Mouse (Mus musculus): ENCODE measurements around the gene Tdrkh. TPM values are rescaled to one million over a fixed set of nuclear protein-coding genes. Genes with fewer than 3 reads are reported as not detected.

Gene Tdrkh
- polyA plus RNA-seq, 1 experiment from 2014 or later, result 55.5 TPM

DNA sequence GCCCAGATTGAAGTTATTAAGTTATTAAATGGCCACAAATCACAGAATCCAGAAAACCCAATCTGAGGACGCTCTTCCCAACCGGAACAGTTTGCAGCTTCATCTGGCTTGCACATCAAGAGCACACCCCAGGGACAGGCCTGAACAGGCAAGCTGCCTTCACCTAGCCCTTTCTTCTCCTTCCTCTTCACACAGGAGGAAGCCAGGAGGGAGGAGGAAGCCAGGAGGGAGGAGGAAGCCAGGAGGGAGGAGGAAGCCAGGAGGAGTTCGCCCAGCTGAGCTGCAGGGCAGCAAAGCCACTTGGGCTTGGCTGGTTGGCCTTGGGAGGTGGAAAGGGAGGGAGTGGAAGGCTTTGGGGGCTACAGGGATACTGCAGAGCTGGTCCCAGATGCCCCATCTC lies 55.9 kb downstream of the Tdrkh start:
- Histone ChIP-seq H3K27ac (no peak overlapping the region), H3K4me1 (peaks cover 33% of the 10 kb centered on the region), H3K4me3 (no peak overlapping the region), H3K9ac (no peak overlapping the region), H3K9me3 (no peaks in the 10 kb centered on the region), H3K4me2 (replicated peaks) (no peak overlapping the region), H3K36me3 (no peaks in the 10 kb centered on the region), H3K27me3 (replicated peaks) (no peaks in the 10 kb centered on the region)
- WGBS, result 58% methylated on average over 3 of the region's 3 CpGs
- ATAC-seq (ENCODE audit: low FRiP score, low read depth), result no peak

DNA sequence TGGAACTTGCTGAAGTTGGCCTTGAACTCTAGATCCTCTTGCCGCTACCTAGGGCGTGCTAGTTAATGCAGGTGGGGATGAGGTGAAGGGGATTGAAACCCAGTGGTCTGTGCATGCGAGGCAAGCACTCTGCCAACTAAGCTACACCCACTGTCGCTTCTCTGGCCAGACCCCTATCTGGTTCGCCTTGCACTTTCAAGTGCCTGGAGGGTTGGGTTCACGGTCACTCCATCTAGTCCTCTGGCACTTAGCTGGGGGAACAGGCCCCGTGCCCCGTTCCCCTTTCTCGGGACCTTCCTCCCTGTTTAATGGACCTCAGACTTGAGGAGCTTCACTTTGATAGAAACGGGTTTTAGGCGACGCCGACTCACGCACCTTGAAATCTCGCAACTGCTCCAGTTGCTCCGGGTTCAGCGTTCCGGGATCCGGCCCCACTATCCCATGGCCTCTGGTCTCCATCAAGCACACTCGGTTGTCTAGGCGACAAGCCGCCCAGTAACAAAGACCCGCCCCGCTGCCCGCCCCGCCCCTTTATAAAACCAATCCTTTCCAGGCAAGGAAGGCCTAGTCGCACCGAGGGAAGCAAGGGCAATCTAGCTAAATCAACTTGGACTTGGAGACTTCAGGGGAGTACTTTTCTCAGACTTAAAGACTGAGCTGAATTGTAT lies 59.5 kb downstream of the Tdrkh start:
- Histone ChIP-seq H3K36me3 (no peaks in the 10 kb centered on the region), H3K27ac (no peak overlapping the region), H3K4me2 (replicated peaks) (peak overlapping the region; percentile 61), H3K9me3 (no peaks in the 10 kb centered on the region), H3K4me1 (peaks cover 24% of the 10 kb centered on the region), H3K27me3 (replicated peaks) (no peaks in the 10 kb centered on the region), H3K9ac (peak overlapping the region; percentile 34; the same call in 1 of the 2 replicates), H3K4me3 (peak overlapping the region; percentile 23; the same call in 1 of the 2 replicates)
- WGBS, result 10% methylated on average over 28 of the region's 28 CpGs
- peak; percentile 68; the same call in 1 of the 2 replicates for ATAC-seq (ENCODE audit: low FRiP score, low read depth)

DNA sequence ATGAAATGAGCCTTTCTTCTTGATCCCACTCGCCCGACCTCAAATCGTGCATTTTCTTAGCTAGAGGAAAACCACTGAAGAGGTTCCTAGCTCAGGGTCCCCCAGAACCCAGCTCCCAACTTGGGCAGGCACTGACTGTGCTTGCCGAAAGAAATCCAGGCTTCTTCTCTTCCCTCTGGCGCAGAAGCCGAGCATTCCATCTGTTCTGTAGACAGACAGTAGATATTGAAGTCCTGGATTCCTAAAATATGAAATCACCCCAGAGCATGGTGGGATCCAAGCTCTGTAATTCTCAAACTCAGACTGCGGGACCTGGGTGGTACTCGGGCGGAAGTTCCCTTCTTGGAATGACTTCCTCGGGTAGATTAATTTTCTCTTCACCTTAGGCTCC lies 60.0 kb downstream of the Tdrkh start:
- 53% methylated on average over 10 of the region's 10 CpGs for WGBS
- H3K27ac ChIP-seq, result no peak overlapping the region
- no peaks in the 10 kb centered on the region for H3K27me3 ChIP-seq (replicated peaks)
- H3K4me3 ChIP-seq, result no peak overlapping the region
- H3K9ac ChIP-seq, result no peak overlapping the region
- no peaks in the 10 kb centered on the region for H3K36me3 ChIP-seq
- peak overlapping the region; percentile 61 for H3K4me2 ChIP-seq (replicated peaks)
- H3K9me3 ChIP-seq, result no peaks in the 10 kb centered on the region
- ATAC-seq (ENCODE audit: low FRiP score, low read depth), result no peak
- H3K4me1 ChIP-seq, result peaks cover 25% of the 10 kb centered on the region

DNA sequence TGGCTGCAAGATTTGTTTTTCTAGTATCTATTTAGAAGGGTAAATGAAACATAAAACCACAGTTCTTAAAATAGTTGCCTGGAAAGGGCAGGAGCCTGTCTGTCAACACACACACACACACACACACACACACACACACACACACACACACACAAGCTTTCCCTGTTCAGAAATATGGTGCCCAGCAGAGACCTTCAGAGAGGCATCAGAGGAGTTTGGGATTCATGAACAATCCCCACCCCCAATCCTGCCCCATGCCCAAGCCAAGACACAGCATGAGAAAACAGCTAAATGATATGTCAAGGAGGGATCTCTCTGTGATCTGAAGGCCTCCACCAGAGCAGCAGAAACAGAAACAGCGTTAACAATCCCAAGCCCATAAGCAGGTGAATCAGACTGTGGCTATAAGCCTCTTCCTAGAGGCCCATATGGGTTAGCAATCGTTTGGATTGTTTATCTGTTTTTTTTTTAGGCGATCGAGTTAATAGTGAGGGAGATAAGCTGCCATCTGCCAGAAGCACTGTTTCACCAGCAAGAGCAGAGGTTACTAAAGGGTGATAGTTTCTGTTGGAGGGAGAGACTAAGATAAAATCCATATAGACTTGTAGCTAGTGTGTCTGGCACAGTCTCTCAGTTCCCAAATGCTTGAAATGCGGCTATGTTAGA lies 60.6 kb downstream of the Tdrkh start:
- H3K9me3 ChIP-seq, result no peaks in the 10 kb centered on the region
- H3K4me3 ChIP-seq, result no peak overlapping the region
- no peak overlapping the region for H3K9ac ChIP-seq
- H3K4me1 ChIP-seq, result peaks cover 25% of the 10 kb centered on the region
- ATAC-seq (ENCODE audit: low FRiP score, low read depth), result no peak
- no peak overlapping the region for H3K27ac ChIP-seq
- H3K36me3 ChIP-seq, result no peaks in the 10 kb centered on the region
- H3K4me2 ChIP-seq (replicated peaks), result no peak overlapping the region
- 88% methylated on average over 5 of the region's 5 CpGs for WGBS
- no peaks in the 10 kb centered on the region for H3K27me3 ChIP-seq (replicated peaks)

DNA sequence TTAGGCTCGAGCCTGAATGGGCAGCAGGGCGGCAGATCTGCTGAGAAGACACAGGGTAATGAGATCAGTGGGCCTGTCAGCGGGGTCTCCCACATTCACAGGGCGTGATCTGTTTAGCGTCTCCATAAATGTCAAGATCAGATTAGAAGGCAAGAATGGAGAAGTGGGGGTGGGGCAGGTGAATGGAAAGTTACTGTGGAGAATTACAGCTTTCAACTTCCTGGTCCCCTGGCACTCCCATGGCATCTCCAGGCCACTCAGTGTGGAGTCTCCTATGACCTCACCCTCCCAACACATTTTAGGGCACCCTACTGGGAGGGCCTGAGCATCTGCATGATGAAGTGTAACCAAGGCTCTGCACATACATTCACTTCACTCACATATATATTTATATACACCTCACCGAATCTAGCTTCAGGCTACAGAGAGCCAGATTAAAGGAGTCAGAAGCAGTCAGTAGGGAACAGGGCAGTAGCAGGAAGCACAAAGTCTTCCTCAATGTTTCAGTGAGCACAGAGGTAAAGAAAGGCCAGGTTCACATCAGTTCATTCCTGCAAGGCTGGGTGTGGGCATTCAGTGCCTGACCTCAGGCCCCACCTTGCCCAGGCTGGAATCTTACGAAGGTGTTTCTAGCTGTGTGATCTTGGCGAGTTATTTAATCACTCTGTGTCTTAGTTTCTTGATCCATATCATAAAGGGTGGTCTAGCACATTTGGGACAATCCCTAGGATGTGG lies 63.4 kb downstream of the Tdrkh start:
- Histone ChIP-seq H3K4me2 (replicated peaks) (no peak overlapping the region), H3K9ac (no peak overlapping the region), H3K4me3 (no peak overlapping the region), H3K36me3 (peaks cover 6% of the 10 kb centered on the region; the same call in 1 of the 2 replicates), H3K9me3 (no peaks in the 10 kb centered on the region), H3K27me3 (replicated peaks) (peaks cover 6% of the 10 kb centered on the region; the same call in 1 of the 2 replicates), H3K27ac (no peak overlapping the region), H3K4me1 (peaks cover 44% of the 10 kb centered on the region)
- 58% methylated on average over 8 of the region's 8 CpGs for WGBS
- ATAC-seq (ENCODE audit: low FRiP score, low read depth), result no peak

DNA sequence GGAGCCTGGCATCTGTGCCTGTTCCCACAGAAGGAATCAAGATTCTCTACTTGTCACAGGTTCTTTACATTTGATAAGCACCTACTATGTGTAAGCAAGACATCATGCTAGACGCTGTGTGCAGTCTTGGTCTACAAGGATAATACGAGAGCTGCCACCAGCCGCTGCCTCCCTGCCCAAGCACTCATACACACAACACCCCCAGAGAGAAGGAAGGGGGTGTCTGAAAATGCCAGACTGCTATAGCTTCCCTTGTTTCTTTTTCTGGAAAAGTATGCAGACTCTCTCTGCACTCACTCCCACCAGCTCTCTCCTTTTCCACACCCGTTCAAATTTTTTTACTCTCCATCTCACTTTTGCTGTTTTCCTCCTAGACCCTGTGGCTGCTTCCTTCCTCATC lies 64.4 kb downstream of the Tdrkh start:
- H3K27ac ChIP-seq, result peak overlapping the region; percentile 32
- 34% methylated on average over 4 of the region's 4 CpGs for WGBS
- no peaks in the 10 kb centered on the region for H3K9me3 ChIP-seq
- H3K9ac ChIP-seq, result peak overlapping the region; percentile 52
- peaks cover 47% of the 10 kb centered on the region for H3K4me1 ChIP-seq
- peak overlapping the region; percentile 59 for H3K4me3 ChIP-seq
- peaks cover 6% of the 10 kb centered on the region; the same call in 1 of the 2 replicates for H3K27me3 ChIP-seq (replicated peaks)
- 0 out of 2 replicates have a peak, but pooled peaks have one; percentile 0 for ATAC-seq (ENCODE audit: low FRiP score, low read depth)
- peaks cover 9% of the 10 kb centered on the region; the same call in 1 of the 2 replicates for H3K36me3 ChIP-seq
- H3K4me2 ChIP-seq (replicated peaks), result peak overlapping the region; percentile 82

DNA sequence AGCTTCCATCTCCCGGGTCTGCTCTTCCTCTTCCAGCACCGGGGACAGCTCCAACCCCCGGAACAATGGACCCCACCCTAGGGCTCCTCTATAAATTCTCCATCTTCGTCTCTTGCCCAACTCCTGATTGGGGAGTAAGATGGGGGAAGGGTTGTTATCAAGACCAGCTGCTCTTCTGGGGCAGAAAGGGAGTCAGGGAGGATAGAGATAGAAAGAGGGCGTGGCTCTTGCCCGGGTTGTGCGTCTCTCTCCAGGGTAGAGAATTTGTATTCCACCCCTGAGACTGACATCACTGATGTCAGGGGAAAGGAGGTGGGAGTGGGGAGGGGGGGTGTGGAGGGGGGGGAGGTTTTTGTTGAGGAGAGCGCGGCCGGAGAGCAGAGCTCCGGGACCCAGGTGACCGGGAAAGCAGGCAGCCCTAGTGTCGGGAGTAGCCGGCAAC lies 64.9 kb downstream of the Tdrkh start, which contains the start of gene Celf3:
Gene Celf3 (plus strand): TSS at position 315 of the 442 bp plus-strand sequence.
- H3K27me3 ChIP-seq (replicated peaks), result peaks cover 6% of the 10 kb centered on the region; the same call in 1 of the 2 replicates
- peak; percentile 90 for ATAC-seq (ENCODE audit: low FRiP score, low read depth)
- H3K9ac ChIP-seq, result peak within 1 kb of the TSS; percentile 86
- H3K27ac ChIP-seq, result peak within 1 kb of the TSS; percentile 54
- H3K4me1 ChIP-seq, result peaks cover 48% of the 10 kb centered on the region
- H3K36me3 ChIP-seq, result peaks cover 9% of the 10 kb centered on the region; the same call in 1 of the 2 replicates
- WGBS, result under 1% methylated on average over 14 of the region's 14 CpGs
- peak within 1 kb of the TSS; percentile 82 for H3K4me2 ChIP-seq (replicated peaks)
- peak within 1 kb of the TSS; percentile 59 for H3K4me3 ChIP-seq
- H3K9me3 ChIP-seq, result no peaks in the 10 kb centered on the region

DNA sequence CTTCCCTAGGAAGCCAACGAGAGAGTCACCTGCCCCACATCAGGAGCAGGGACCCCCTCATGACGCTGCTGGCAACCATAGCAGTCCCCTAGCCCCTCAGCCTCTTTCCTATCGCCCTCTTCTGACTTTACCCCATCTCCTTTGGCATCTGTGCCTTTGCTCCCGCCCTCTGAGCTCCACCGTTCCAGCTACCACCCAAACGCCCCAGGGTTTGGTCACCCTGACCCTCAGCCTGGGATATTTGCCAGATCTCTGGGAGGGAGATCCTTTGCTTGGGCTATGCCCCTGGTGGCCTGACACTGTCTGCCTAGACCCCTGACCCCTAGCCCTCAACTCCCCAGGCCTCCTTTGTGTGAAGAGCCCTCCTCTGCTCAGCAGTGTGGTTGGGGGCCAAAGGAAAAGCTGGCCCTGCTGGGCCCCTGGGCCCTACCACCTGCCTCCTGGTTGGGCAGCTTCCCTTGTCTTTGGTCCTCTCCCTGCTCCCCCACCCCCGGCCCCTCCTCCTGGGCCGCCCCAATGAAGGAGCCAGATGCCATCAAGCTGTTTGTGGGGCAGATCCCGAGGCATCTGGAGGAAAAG lies 65.6 kb downstream of the Tdrkh start:
- peak overlapping the region; percentile 59 for H3K4me3 ChIP-seq
- H3K9ac ChIP-seq, result peak overlapping the region; percentile 86
- peaks cover 53% of the 10 kb centered on the region for H3K4me1 ChIP-seq
- H3K27me3 ChIP-seq (replicated peaks), result peaks cover 6% of the 10 kb centered on the region; the same call in 1 of the 2 replicates
- H3K36me3 ChIP-seq, result peaks cover 9% of the 10 kb centered on the region; the same call in 1 of the 2 replicates
- H3K27ac ChIP-seq, result peak overlapping the region; percentile 54
- H3K9me3 ChIP-seq, result no peaks in the 10 kb centered on the region
- H3K4me2 ChIP-seq (replicated peaks), result peak overlapping the region; percentile 82
- ATAC-seq (ENCODE audit: low FRiP score, low read depth), result peak; percentile 19
- WGBS, result 4% methylated on average over 9 of the region's 9 CpGs

DNA sequence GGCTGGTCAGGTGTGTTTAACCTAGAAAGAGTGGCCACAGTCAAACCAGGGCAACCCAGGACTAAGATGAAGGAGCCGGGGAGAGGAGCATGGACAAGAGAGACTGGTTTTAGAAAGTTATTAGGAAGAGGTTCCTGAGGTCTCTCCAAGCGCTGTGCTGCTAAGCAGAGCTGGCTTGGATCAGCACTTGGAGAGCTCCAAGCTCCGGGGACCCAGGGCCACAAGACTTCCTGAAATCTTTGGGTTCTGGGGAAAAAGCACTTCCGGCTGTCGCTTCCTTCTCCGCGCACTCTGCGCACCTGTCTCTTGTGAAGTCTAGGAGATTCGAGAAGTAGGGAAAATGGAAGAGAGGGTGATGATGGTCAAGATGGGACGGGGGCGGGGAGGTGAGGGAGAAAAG lies 66.5 kb downstream of the Tdrkh start:
- Histone ChIP-seq H3K9ac (peak overlapping the region; percentile 86), H3K4me1 (peaks cover 61% of the 10 kb centered on the region), H3K36me3 (peaks cover 9% of the 10 kb centered on the region; the same call in 1 of the 2 replicates), H3K27me3 (replicated peaks) (peaks cover 6% of the 10 kb centered on the region; the same call in 1 of the 2 replicates), H3K4me2 (replicated peaks) (peak overlapping the region; percentile 82), H3K4me3 (peak overlapping the region; percentile 59), H3K27ac (no peak overlapping the region), H3K9me3 (no peaks in the 10 kb centered on the region)
- WGBS, result 11% methylated on average over 10 of the region's 11 CpGs
- ATAC-seq (ENCODE audit: low FRiP score, low read depth), result no peak

DNA sequence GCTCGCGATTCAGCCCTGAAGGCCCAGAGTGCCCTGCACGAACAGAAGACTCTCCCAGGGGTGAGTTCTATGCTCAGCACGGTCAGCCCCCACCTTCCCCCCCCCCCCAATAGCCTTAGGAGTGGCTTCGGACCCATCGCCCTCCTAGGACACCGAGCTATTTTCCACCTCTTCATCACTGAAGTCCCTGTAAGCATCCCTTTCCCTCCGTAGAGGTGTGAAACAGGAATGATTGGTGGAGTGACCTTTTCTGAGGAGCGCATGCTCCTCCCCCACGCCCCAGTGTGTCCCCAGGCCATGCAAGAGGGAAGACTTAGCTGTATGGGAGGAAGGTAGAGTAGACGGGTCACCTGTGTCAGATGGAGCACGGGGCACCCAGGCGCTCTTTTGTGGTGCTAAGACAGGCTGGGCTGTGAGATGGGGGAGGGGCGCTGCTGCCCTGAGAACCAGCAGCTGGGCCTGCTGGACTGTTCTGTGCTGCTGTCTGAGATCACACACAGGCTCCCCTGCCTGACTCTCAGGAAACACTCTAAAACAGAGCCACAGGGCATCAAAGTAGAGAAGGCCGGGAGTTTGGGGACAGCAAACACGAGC lies 67.3 kb downstream of the Tdrkh start, which contains the start of gene Riiad1:
Gene Riiad1 (minus strand): TSS at position 51 of the 594 bp plus-strand sequence.
- H3K36me3 ChIP-seq, result peaks cover 15% of the 10 kb centered on the region; the same call in 1 of the 2 replicates
- peak within 1 kb of the TSS; percentile 82 for H3K4me2 ChIP-seq (replicated peaks)
- 12% methylated on average over 16 of the region's 16 CpGs for WGBS
- peaks cover 6% of the 10 kb centered on the region; the same call in 1 of the 2 replicates for H3K27me3 ChIP-seq (replicated peaks)
- H3K4me3 ChIP-seq, result peak within 1 kb of the TSS; percentile 59
- 0 out of 2 replicates have a peak within 1 kb of the TSS, but pooled peaks have one; percentile 54 for H3K27ac ChIP-seq
- ATAC-seq (ENCODE audit: low FRiP score, low read depth), result no peak
- peaks cover 69% of the 10 kb centered on the region for H3K4me1 ChIP-seq
- H3K9ac ChIP-seq, result peak within 1 kb of the TSS; percentile 86
- no peaks in the 10 kb centered on the region for H3K9me3 ChIP-seq

DNA sequence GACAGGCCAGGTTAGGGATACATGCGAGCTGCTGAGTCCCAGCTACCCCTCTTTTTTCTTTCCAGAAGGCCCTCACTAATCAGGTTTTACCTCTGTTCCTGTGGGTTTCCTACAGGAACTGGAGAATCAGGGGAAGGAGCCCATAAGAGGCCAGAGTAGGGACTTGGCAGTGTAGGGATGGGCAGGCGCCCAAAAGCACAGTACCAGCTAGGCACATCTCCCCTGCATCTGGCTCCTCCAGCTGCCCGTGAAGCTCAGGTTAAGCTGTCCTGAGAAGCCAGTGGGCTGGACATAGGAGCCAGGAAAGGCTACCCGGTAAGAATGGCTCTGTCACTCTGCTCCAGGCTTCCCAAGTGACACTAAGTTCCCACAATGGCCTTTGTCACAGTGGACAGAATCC lies 68.4 kb downstream of the Tdrkh start:
- 71% methylated on average over 4 of the region's 4 CpGs for WGBS
- no peaks in the 10 kb centered on the region for H3K9me3 ChIP-seq
- H3K4me2 ChIP-seq (replicated peaks), result peak overlapping the region; percentile 82
- no peak overlapping the region for H3K9ac ChIP-seq
- peaks cover 73% of the 10 kb centered on the region for H3K4me1 ChIP-seq
- H3K4me3 ChIP-seq, result no peak overlapping the region
- no peak for ATAC-seq (ENCODE audit: low FRiP score, low read depth)
- H3K27me3 ChIP-seq (replicated peaks), result peaks cover 6% of the 10 kb centered on the region; the same call in 1 of the 2 replicates
- H3K36me3 ChIP-seq, result peaks cover 23% of the 10 kb centered on the region; the same call in 1 of the 2 replicates
- H3K27ac ChIP-seq, result no peak overlapping the region
